Mouse (Mus musculus) olfactory bulb, adult 2 months (tissue): ENCODE data around the gene Ctnnbl1.

Source experiments
- CTCF ChIP-seq: fragments of 200-500 bp; IDR thresholded peaks from 2 replicates; pipeline ENCODE4 v1.5.1; 2012; ENCODE audit warnings: low read depth, mild to moderate bottlenecking, low read length, moderate library complexity; ENCODE audit not compliant: insufficient read depth
- POLR2A ChIP-seq: fragments of 200-500 bp; IDR thresholded peaks from 2 replicates; pipeline ENCODE4 v1.6.1; 2012; ENCODE audit warnings: mild to moderate bottlenecking, low read depth, low read length, moderate library complexity; ENCODE audit not compliant: insufficient read depth

GRCm38 (mm10) chr2:157756193-157756592 is 19.0 kb downstream of the Ctnnbl1 start:
- TF ChIP-seq POLR2A (no peak), CTCF (peak; percentile 40; the same call in 1 of the 2 replicates)
